Mouse (Mus musculus) megakaryocyte-erythroid progenitor cell, adult 5-6 weeks (primary cell): ENCODE data around the gene Riok2. TPM values are rescaled to one million over a fixed set of nuclear protein-coding genes. Genes with fewer than 3 reads are reported as not detected.
"Not testable (repeated sequence)": the region's sequence is repeated elsewhere in the genome, so short reads cannot be mapped to it uniquely, and the experiment has no call there.

Source experiments
- ATAC-seq: replicated peaks from 2 replicates; pipeline ENCODE4 v1.8.0; 2016; ENCODE audit warnings: mild to moderate bottlenecking, inconsistent platforms; ENCODE audit not compliant: severe bottlenecking, poor library complexity, low FRiP score, low TSS enrichment
- total RNA-seq, 2 experiments: library from RNA; stranded (forward) in 1 of 2; stranded (reverse) in 1 of 2; fragments of 200-1000, 215-1000 nt in 1 of 2; fragments of >200 nt in 1 of 2; fragmentation: Nextera tagmentation in 1 of 2; gene quantifications; 2 replicates each; pipeline ENCODE4 v1.2.3; 2014 to 2017

The Riok2 gene
- 40.4 and 47.6 TPM in 2 replicates for total RNA-seq (2014; fragmentation: Nextera tagmentation)
- total RNA-seq (2017) = 81.0 and 88.3 TPM in 2 replicates

- ATAC-seq = peak; percentile 95
Observed at GRCm38 (mm10) chr17:17373918-17374910, at the start of gene Riok2. Riok2 (plus strand) TSS chr17:17374309.

GRCm38 (mm10) chr17:17326022-17326421 is 48.1 kb upstream of the Riok2 start:
- ATAC-seq = not testable (repeated sequence)

DNA sequence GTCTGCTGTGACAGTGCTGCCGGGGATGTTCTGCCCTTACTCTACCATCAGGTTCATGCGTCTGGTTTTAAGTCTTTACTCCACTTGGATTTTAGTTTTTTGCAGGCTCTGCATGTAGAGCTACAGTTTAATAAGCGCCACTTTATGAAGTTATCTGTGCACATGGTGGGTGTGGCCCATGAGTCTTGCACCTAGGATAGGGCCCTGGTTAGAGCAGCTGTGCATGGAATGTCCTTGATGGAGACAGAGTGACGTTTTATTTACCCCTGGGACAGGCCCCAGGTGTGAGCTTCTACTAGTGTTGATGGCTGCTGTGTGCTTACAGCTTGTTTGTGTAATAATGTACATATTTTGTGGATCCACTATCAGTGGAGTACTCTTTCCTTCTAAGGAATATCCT is 47.5 kb upstream of the Riok2 start:
- no peak for ATAC-seq

- peak; percentile 85 for ATAC-seq
Observed at GRCm38 (mm10) chr17:17345374-17346183, 28.5 kb upstream of the Riok2 start.

DNA sequence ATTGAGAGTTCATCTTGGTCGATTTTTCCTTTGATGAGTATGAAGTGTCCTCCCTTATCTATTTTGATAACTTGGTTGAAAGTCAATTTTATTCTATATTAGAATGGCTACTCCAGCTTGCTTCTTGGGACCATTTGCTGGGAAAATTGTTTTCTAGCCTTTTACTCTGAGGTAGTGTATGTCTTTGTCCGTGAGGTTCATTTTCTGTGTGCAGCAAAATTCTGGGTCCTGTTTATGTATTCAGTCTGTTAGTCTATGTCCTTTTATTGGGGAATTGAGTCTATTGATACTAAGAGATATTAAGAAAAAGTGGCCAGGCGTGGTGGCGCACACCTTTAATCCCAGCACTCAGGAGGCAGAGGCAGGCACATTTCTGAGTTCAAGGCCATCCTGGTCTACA is 27.8 kb upstream of the Riok2 start:
- ATAC-seq = not testable (repeated sequence)

- ATAC-seq = no peak
Observed at GRCm38 (mm10) chr17:17373550-17373917, 575 bp upstream of the Riok2 start.

GRCm38 (mm10) chr17:17375581-17375980 is 1.5 kb downstream of the Riok2 start:
- ATAC-seq = no peak

DNA sequence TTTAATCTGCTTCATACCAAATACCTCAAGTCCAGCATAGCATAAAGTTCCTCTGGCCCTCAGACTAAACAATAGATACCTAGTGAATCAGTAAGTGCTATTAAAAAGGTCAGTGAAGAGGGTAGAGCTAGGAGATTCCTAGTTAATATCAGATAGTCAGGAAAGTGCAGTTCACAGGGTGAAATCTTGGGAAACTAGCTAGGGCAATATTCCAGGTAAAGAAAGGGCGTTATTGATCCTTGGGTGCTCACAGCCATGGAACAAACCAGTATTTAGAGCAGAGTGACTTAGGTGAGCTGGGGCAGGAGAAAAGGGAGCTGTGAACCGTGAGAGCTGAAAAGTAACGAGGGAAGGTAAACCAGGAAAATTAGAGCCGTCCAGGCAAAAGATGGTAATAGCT is 9.6 kb downstream of the Riok2 start:
- no peak for ATAC-seq

DNA sequence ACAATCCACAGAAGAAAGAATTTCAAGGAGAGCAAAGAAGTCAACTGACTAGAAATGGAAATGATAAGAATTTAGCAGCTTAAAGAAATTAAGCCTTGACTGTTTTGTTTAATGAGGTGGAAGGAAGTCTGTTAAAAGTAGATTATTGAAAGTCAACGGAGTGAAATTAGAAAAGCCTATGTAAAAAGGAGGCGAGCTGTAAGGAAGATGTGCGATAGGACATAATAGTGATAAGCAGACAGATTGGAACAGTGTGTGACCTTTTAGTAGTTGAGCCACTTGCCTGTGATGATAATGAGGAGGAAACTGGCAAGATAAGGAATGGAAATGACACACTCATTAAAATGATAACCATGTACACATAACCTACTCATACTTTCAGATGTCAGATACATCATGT is 10.4 kb downstream of the Riok2 start:
- peak; percentile 64 for ATAC-seq

GRCm38 (mm10) chr17:17386117-17386516 is 12.0 kb downstream of the Riok2 start:
- ATAC-seq = peak; percentile 69; the same call in 1 of the 2 replicates

- no peak for ATAC-seq
Observed at GRCm38 (mm10) chr17:17391823-17392222, 17.7 kb downstream of the Riok2 start.

DNA sequence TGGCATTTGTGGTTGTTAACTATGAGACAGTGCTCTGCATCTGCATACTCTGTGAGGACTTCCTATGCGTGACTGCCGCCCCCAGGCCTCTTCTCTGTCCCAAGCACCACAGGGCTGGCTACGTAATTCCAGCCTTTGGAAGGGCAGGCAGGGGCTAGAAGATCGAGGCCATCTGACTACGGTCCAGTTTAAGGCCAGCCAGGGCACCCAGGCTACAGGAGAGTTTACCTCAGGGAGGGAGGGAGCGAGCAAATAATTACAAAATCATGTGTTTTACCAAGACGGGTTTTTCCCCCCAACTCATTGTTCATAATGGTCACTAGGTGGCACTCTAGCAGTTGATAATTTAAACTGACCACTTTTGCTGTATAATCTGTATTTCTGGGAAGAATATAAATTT is 18.8 kb downstream of the Riok2 start:
- no peak; the same call in 1 of the 2 replicates for ATAC-seq

- ATAC-seq = no peak
Observed at GRCm38 (mm10) chr17:17393300-17393699, 19.2 kb downstream of the Riok2 start.

- ATAC-seq = peak; percentile 87
Observed at GRCm38 (mm10) chr17:17394336-17394735, 20.2 kb downstream of the Riok2 start.

GRCm38 (mm10) chr17:17396869-17397268 is 22.8 kb downstream of the Riok2 start:
- no peak for ATAC-seq

DNA sequence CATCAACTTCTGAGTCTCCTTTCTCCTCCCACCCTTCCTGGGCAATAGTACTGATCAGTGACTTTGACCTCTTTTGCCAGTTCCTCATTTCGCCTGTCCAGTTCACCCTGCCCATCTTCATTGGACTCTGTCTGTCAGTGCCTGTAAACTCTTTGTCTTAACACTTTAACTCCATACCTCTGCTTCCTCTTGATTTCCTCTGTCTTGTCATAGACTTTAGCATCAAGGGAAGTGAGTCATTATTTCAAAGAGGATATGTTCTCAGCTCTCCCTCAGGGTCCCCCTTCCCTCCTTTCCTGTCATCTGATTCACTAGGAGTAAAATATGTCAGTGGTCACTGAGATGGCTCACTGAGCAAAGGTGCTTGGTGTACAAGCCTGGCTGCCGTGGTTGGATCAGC is 24.6 kb downstream of the Riok2 start:
- no peak for ATAC-seq

DNA sequence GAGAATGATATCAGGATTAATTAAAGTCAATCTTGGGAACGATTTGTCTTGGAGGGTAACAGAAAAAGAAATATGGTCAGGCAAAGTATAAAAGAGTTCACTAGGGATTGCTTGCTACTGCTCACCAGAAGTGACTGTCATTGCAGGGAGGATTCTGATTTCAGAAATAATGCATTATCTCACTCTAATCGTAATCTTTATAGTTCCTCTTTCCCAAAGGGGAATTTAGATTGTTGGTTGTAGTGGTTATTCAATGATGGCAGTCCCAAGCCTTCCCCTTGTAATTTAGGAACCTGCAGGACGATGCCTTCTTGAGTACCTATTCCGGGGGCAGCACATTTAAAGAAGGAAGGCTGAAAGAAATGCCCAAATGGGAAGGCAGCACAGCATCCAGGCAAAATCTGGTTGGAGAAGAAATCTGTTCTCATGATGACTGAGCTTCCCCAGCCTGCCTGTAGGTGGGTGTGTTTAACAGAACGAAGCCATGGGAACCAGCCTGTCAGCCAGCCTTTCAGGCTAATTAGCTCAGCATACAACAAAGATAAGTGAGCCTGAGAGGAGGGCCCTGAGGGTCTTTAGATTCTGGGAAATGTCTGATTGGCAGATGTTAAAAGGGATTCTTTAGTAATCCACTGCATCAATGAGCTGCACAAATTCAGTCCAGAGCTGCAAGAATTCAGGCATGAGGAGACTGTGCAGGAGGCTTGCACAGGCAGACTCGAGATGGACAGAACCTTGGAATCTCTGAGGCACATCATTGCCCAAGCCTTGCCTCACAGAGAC is 28.3 kb downstream of the Riok2 start, which contains the start of gene Lix1:
TSS of gene Lix1 (plus strand) at position 451 of the 783 bp plus-strand sequence.
- peak; percentile 75 for ATAC-seq

DNA sequence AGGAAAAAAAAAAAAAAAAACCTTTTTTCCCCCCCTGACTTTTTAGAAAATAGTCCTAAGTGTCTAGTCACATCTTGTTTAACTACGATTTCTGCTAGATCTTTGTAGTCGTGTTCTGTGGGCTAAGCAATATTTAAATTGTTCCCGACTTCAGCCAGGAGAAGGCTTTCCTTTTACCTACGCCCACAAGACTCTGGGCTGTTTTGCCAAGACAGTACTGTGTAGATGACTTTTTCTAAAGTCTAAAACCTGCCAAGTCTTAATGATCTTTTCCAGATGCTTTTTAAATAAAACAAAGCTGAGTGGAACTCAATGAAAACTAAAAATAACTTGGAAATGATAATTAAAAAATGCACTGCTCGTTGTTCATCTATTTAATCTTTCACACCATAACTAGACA is 28.9 kb downstream of the Riok2 start:
- ATAC-seq = no peak

DNA sequence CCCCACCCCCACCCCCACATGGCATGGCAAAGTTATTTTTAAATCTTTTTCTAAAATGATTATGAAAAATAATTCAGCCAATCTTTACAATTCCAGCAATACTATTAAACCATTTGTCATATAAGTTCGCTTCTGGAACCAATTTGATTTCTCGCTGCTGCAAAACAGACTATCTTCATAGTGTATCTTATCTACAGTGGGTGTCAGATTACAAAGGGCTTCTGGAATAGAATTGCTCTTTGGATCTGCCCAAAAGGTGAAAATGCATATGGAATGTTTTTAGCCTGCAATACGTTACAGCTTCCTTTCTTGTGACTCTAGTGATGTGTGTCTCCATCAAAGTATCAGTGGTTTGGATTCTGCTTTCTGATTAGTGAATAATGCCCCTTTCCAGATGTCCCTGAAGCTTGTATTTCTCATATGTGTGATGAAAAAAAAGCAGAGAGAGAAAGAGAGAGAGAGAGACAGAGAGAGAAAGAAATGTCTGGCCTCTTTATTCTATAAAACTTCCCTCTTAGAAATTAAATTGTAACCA is 29.5 kb downstream of the Riok2 start:
- ATAC-seq = no peak
